Mouse (Mus musculus): Measurements from ENCODE around the gene Tjp1.

Gene Tjp1

GRCm38 (mm10) chr7:65489195-65489594 is 38.4 kb downstream of the Tjp1 start:
- DNase-seq (ENCODE audit: extremely low spot score, low spot score), result no peak

DNA sequence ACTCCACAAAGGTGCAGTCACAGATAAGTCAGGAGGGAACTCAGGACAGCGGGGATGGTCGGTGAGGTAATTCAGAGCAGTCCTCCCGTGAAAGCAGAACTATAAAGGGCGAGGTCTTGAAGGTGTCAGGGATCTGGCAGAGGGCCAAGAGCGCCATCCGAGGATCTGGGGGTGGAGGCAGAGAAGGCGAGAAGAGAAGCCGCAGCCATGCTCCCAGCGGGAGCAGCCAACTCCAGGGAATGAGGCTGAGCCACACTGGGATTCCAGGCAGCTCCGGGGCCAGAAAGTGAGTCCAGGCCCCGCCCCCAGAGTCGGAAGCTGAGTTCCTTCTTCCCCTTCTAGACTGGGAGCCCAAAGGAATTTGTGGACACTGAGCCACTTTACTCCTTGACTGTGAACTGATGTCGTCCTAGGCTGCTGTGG is 41.3 kb downstream of the Tjp1 start:
- DNase-seq (ENCODE audit: extremely low spot score, low spot score), result peak; percentile 48

DNA sequence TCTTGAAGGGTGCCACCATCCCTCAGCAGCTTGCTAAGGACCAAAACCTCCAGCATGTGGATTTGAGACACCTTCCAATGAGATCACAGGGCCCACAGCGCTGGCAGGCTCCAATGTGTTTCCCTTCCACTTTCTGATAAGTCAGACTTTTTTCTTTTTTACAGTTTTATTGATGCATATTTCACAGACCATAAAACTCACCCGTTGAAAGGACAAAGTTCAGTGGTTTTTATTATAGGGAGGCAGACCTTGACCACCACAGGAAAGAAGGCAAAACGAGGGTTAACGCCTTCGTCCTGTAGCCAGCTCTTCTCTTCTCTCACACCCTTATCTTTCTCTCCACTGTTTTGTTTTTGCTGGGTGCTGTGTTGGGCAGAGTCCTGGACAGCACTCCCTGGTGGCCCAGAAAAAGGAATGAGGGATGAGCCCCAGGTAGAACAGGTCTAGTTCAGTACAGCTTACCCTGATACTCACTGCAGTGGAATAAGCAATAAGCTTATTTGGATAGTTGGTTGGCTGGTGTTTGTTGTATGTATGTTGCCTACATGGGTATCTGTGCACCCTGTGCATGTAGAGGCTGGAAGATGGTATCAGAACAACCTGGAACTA is 43.3 kb downstream of the Tjp1 start:
- no peak for DNase-seq (ENCODE audit: extremely low spot score, low spot score)

DNA sequence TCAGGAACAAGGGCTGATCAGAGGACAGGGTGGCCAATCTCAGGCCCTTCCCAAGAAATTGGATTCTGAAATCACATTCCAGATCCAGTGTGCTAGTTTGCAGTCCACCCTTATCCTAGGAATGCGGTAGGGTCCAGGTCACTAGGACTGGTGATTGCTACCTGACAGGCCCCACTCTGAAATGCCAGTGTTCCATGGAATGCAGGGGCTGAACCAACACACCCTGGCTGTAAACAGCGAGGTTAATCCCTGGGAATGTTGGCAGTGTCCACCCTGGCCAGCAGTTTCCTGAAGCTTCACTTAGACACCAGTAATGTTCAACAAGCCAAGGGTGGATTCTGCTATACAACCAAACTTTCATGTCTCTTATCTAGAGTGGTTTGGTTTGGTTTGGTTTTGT is 45.4 kb downstream of the Tjp1 start:
- no peak for DNase-seq (ENCODE audit: extremely low spot score, low spot score)

- DNase-seq (ENCODE audit: extremely low spot score, low spot score), result no peak
Measured at GRCm38 (mm10) chr7:65472048-65472447, 55.5 kb downstream of the Tjp1 start.

DNA sequence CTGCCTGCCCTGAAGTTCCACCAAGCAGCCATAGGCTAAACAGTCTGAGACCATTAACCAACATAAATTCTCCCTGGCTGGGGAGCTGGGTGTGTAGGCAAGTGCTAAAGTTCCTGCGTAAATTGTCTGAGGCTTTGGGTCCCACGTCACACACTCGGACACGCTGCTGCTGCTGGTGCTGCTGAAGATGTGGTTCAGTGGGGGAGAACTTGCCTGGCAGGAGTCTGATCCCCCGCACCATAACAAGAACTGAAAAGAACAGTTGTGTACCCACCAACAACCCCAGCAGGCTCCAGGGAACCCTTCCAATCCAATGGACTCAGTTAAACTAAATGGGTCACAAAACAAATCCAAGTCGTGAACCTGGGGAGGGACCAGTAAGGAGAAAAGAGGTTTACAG is 56.2 kb downstream of the Tjp1 start:
- DNase-seq (ENCODE audit: extremely low spot score, low spot score), result no peak

- no peak for DNase-seq (ENCODE audit: extremely low spot score, low spot score)
Measured at GRCm38 (mm10) chr7:65470214-65470613, 57.4 kb downstream of the Tjp1 start.

DNA sequence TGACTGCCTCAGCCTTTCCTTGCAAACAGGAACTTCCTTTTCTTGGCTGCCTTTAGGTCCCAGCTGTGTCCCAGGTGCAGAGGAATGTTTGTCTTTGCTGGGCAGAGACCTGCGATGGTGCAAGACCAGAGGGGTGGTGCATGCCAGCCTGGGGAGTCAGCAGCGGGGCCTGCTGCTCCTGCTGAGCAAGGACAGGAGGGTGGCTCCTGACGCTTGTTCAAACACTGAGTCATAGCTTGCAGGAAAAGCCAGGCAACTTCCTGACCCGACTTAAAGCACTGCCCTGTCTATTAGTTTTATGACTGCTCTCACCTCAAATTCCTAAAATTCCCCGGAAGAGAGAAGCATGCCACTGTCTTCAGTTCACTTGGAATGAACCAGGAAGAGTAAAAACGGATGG is 57.9 kb downstream of the Tjp1 start:
- DNase-seq (ENCODE audit: extremely low spot score, low spot score), result no peak

DNA sequence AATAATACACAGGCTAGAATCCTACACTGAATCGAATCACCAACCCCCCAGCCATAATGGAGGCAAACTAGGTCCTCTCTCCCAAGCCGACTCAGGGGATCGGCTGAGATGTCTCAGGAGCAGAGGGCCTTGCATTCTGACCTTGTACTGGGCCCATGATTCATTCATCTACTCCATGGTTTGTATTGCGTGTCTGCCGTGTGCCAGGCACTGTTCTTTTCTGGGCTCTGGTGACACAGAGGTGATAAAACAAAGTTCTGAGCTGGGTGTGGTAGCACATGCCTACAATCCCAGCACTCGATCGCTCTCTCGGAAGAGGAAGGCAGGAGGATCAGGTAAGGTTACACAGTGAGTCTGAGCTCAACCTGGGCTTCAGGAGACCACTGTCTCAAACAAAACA is 59.4 kb downstream of the Tjp1 start:
- DNase-seq (ENCODE audit: extremely low spot score, low spot score), result no peak

DNA sequence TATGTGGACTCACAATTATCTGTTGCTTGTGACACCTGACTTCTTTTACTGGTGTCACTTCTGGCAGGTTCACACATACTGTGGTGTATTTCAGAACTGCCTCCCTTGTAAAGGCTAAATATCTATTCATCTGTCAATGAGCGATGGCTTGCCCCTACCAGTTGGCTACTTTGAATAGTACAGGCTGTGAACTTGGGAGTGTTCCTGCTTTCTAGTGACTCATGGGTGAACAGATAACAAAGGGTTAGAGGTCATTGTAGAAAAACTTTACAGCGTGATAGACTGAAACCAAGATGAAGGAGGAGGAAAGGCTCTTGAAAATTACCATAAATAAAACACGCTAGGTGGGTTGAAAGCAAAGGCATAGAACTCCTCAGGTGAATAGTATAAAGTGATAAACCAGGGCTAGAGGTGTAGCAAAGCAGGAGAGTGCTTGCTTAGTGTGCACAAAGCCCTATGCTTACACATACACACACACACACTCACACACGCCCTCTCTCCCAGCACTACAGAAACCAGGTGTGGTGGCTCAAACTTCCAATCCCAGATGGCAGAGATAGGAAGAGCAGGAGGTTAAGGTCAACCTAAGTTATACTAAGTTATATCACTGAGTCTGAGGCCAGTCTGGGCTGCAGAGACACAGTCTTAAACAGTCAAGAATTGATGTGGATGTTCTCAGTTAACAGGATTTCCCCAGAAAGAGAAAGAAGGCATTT is 60.1 kb downstream of the Tjp1 start:
- no peak for DNase-seq (ENCODE audit: extremely low spot score, low spot score)

DNA sequence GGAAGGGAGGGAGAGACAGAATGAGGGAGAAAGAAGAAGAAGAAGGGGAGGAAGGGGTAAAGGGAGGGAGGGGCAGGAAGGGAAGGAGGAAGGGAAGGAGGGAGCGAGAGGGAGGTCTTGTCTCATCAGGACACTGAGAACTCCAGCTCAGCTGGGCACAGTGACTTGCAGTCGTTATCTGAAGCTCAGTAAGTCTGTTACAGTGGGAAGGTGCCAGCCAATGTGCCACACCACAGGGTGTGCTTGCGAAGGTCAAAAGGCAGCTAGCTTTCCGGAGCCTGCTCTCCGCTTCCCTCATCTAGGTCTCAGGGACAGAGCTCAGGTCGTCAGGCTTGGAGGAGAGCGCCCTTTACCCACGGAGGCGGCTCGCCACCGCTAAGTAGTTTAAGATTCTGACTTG is 61.4 kb downstream of the Tjp1 start:
- DNase-seq (ENCODE audit: extremely low spot score, low spot score), result no peak

GRCm38 (mm10) chr7:65464518-65465037 is 63.0 kb downstream of the Tjp1 start:
- DNase-seq (ENCODE audit: extremely low spot score, low spot score), result no peak

GRCm38 (mm10) chr7:65463438-65463837 is 64.1 kb downstream of the Tjp1 start:
- no peak for DNase-seq (ENCODE audit: extremely low spot score, low spot score)

DNA sequence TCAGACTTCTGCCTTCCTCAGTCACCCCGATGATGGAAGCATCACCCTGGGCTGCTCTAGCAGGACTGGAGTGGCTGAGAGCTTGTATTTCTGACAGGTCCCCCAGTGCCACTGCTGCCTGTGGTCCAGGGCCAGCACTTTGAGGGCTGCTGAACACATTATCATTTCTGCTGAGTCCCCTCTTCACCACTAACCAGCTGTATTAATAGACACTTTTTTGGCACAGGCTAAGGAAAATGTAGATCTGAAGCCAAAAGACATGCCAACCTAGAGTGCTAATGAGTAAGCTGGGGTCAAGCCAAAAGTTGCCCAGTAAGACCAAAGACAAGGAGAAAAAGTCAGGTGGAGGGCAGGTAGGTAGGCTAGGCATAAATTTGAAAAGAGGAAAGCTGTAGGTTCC is 66.2 kb downstream of the Tjp1 start:
- DNase-seq (ENCODE audit: extremely low spot score, low spot score), result no peak

GRCm38 (mm10) chr7:65460196-65460595 is 67.4 kb downstream of the Tjp1 start:
- no peak for DNase-seq (ENCODE audit: extremely low spot score, low spot score)

DNA sequence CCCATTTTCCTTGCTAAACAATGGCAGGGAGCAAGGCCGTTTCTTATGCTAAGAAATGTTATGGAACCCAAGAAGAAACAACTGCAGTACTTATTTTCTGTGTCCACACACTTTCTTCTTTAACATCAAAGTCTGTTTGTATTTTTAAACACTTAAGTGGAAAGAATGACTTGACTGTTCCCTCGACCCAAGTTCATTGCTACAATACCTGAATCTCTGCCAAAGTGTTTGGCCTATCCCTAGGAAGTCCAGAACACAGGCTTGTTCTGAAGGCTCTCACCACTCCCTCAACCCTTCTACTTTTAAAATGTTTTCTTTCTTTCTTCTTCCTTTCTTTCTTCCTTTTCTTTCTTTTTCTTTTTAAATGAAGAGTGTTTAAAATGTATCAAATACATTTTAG is 71.5 kb downstream of the Tjp1 start:
- DNase-seq (ENCODE audit: extremely low spot score, low spot score), result no peak

DNA sequence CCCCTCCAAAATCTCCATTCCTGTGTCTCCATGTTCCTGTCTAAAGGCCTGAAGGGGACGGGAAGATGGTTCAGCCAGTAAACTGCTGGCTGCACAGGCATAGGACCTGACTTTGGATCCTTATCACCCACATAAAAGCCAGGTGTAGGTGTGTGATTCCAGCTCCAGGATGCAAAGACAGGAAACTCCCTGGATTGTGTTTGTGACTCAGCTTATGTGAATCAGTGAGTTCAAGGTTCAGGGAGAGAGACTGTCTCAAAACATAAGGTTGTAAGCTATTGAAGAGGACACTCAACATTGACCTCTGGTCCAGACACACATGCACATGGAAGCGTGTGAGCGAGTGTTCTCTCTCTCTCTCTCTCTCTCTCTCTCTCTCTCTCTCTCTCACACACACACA is 72.4 kb downstream of the Tjp1 start:
- DNase-seq (ENCODE audit: extremely low spot score, low spot score), result no peak

- no peak for DNase-seq (ENCODE audit: extremely low spot score, low spot score)
Measured at GRCm38 (mm10) chr7:65454269-65454668, 73.3 kb downstream of the Tjp1 start.

- no peak for DNase-seq (ENCODE audit: extremely low spot score, low spot score)
Measured at GRCm38 (mm10) chr7:65452246-65452645, 75.3 kb downstream of the Tjp1 start.

DNA sequence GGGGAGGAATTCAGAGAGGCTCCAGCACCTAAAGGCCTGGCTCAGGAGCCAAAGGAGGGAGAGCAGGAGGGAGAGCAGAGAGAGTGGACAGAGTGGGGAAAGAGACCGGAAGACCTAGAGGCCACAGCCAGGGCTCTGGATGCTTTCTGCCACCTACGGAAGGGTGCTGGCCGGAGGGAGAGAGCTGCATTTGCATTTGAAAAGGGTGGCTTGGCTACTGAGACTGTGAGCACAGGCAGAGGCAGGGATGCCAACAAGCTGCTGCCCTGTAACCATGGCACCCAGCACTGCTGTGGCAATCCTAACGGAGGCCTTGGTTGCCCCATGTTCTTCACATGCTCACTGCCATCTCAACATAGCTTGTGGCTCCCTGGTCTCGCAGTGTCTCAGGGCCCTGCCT is 77.4 kb downstream of the Tjp1 start:
- no peak for DNase-seq (ENCODE audit: extremely low spot score, low spot score)

DNA sequence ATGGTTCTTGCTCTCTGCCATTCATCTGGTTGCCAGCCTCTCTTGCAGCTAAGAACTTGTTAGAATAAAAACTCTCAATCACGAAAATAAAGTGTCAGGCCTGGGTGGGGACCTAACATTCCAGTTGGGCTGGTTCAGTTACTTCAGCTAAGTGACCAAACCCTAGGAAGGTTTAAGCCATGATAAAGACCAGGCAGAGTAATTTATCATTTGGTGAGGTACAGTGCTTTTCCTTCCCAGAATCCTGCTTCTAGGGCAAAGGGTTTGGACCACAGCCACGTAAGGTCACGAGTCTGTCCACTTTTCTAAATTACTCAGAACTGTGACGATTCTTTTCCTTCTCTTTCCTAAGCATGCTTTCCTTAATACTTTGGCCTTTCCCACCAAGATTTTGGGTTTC is 86.1 kb downstream of the Tjp1 start:
- no peak for DNase-seq (ENCODE audit: extremely low spot score, low spot score)

DNA sequence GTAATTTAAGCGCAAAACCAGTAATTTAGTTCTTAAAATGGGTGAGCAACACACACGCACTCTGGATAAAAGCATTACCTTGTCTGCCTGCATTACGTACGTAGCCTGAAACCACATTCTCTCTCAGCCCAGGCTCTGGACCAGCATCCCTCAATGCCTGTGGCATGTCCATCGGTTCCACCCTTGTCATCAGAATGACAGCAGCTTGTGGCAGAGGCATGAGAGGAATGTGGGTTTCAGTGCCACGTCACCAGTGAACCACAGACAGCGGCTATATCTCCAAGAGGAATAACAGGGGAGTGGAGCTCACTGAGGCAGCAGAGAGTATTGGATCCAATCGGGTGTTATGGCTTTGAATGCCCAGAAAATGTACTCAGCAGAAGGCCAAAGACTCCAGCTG is 88.1 kb downstream of the Tjp1 start:
- DNase-seq (ENCODE audit: extremely low spot score, low spot score), result no peak

DNA sequence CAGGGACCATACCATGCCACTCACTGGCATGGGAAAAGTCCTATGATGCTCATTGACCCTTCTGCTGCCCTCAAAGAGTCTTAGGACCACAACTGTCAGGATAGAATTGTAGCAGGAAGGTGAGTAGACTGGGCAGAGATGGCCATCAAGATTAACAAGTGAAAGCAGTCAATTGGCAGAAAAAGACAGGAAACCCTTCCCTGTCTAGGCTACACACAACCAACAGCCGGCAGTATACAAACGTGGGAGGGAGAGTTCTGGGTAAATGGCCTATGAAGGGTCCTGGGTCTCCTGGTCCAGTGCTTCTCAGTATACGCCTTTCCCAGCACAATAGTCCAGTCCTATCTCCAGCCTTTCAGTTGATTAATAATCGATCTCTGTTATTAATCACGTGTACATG is 89.4 kb downstream of the Tjp1 start:
- no peak for DNase-seq (ENCODE audit: extremely low spot score, low spot score)

Measured in neural tube, embryonic 10.5 days (tissue).